In genomic region chr19:36868675-36869074, GRCm38 (mm10) we compare ENCODE assay signal across 7 mouse cellular contexts. TPM values are rescaled to one million over a fixed set of nuclear protein-coding genes. Genes with fewer than 3 reads are reported as not detected.
DNase-seq lines count a peak whose midpoint lies in the region; ATAC-seq and TF ChIP-seq lines count a peak whose summit lies in the region.
"Not testable (repeated sequence)": the region's sequence is repeated elsewhere in the genome, so short reads cannot be mapped to it uniquely, and the experiment has no call there.

No protein-coding gene starts in this region.

- H3K4me3 ChIP-seq in E14TG2a.4 (replicated peaks; ENCODE audit: low read length); intestine, postnatal 0 days (ENCODE audit: low read depth, low read length); left cerebral cortex, adult 2 months; lung, embryonic 14.5 days (ENCODE audit: low read depth, low read length): not testable (repeated sequence)

- H3K27ac ChIP-seq in intestine, postnatal 0 days (ENCODE audit: low read depth, low read length); left cerebral cortex, adult 2 months; lung, embryonic 14.5 days (ENCODE audit: low read depth): not testable (repeated sequence)

- peak; percentile 24 for DNase-seq in heart, adult 11 months
- DNase-seq in left cerebral cortex, adult 2 months (ENCODE audit: extremely low spot score in 1 of 2, low spot score in 2 of 2); lung, embryonic 14.5 days: not testable (repeated sequence)
- peak; percentile 17 for DNase-seq in naive thymus-derived CD4-positive, alpha-beta T cell, adult 2 months (ENCODE audit: low read depth)
- peak; percentile 6 for DNase-seq in thymus, postnatal 14 days

- not testable (repeated sequence) for H3K4me1 ChIP-seq in E14TG2a.4 (replicated peaks; ENCODE audit: low read depth, low read length); intestine, postnatal 0 days (replicated peaks; ENCODE audit: control insufficient read depth, insufficient read depth, low read length); lung, embryonic 14.5 days (ENCODE audit: insufficient read depth)

- H3K27me3 ChIP-seq in E14TG2a.4 (ENCODE audit: insufficient read depth, low read length); intestine, postnatal 0 days (replicated peaks; ENCODE audit: control insufficient read depth, insufficient read depth, low read length); lung, embryonic 14.5 days (ENCODE audit: insufficient read depth, low read length): not testable (repeated sequence)

- H3K36me3 ChIP-seq in E14TG2a.4 (ENCODE audit: insufficient read depth, low read length), result peaks cover 97% of the 10 kb centered on the region
- H3K36me3 ChIP-seq in intestine, postnatal 0 days (ENCODE audit: control insufficient read depth, insufficient read depth), result peaks cover 68% of the 10 kb centered on the region
- peaks cover 86% of the 10 kb centered on the region for H3K36me3 ChIP-seq in lung, embryonic 14.5 days (ENCODE audit: insufficient read depth)

- not testable (repeated sequence) for H3K9me3 ChIP-seq in E14TG2a.4 (ENCODE audit: low read length); intestine, postnatal 0 days (ENCODE audit: control insufficient read depth); lung, embryonic 14.5 days (ENCODE audit: low read depth, low read length)

- peak; percentile 41 for TF ChIP-seq CTCF in E14TG2a.4 (conservative IDR thresholded peaks at IDR 0.05; ENCODE audit: low read length)
- peak; percentile 47 for TF ChIP-seq CTCF in intestine, postnatal 0 days (IDR thresholded peaks at IDR 0.05; ENCODE audit: low read depth)
- peak; percentile 48 for TF ChIP-seq CTCF in left cerebral cortex, adult 2 months (IDR thresholded peaks at IDR 0.05)
- peak; percentile 29; the same call in 1 of the 2 replicates for TF ChIP-seq CTCF in lung, embryonic 14.5 days (IDR thresholded peaks at IDR 0.05; ENCODE audit: low read depth)

- not testable (repeated sequence) for H3K9ac ChIP-seq in intestine, postnatal 0 days (ENCODE audit: low read depth, low read length); lung, embryonic 14.5 days

- H3K4me2 ChIP-seq in intestine, postnatal 0 days (replicated peaks; ENCODE audit: low read depth); lung, embryonic 14.5 days: not testable (repeated sequence)

- intact Hi-C loops in left cerebral cortex, adult 2 months (cut with DNase I), result loop anchor here (5.0 to 10.0 kb wide), 2 partner anchors 51 to 136 kb away; no protein-coding TSS in a partner anchor

- 76% methylated on average over 3 of the region's 3 CpGs for WGBS in intestine, postnatal 0 days
- 79% methylated on average over 3 of the region's 3 CpGs for WGBS in lung, embryonic 14.5 days

- ATAC-seq in intestine, postnatal 0 days; lung, embryonic 14.5 days (ENCODE audit: insufficient read depth): not testable (repeated sequence)

RNA-seq across cellular contexts. Expression of gene Tnks2, which starts 34.6 kb away (rescaled TPM):
- 19.2 and 22.3 TPM in 2 replicates for polyA plus RNA-seq in intestine, postnatal 0 days (2015; fragmentation: Nextera tagmentation; extraction: Ambion mirVana)
- 100 to 1,000 TPM; 109 to 124 TPM for total RNA-seq in left cerebral cortex, adult 2 months (2021)
- 81.7 and 87.2 TPM in 2 replicates for polyA plus RNA-seq in lung, embryonic 14.5 days (2014; fragmentation: Nextera tagmentation; extraction: Ambion mirVana)

RNA-seq across cellular contexts. Expression of gene Fgfbp3, which starts 50.7 kb away (rescaled TPM):
- polyA plus RNA-seq in intestine, postnatal 0 days (2015; fragmentation: Nextera tagmentation; extraction: Ambion mirVana), result 2.7 and 2.9 TPM in 2 replicates
- total RNA-seq in left cerebral cortex, adult 2 months (2021), result 1 to 10 TPM; 6.5 to 8.9 TPM
- polyA plus RNA-seq in lung, embryonic 14.5 days (2014; fragmentation: Nextera tagmentation; extraction: Ambion mirVana), result 5.5 and 6.0 TPM in 2 replicates

RNA-seq across cellular contexts. Expression of gene Btaf1, which starts 57.2 kb away (rescaled TPM):
- polyA plus RNA-seq in intestine, postnatal 0 days (2015; fragmentation: Nextera tagmentation; extraction: Ambion mirVana), result 3.0 and 3.4 TPM in 2 replicates
- total RNA-seq in left cerebral cortex, adult 2 months (2021), result 10 to 100 TPM; 31.0 to 35.6 TPM
- 19.8 and 20.3 TPM in 2 replicates for polyA plus RNA-seq in lung, embryonic 14.5 days (2014; fragmentation: Nextera tagmentation; extraction: Ambion mirVana)
